Mouse (Mus musculus) CH12.LX (cell line): ENCODE measurements at regions not wholly inside any gene's neighbourhood (a gene's known extent, or its start where the extent isn't known, plus 50 kb on each side); places are given as distances from the start of the nearest gene placed in this dataset.

Experiments used
- CTCF ChIP-seq, 2 experiments: IDR thresholded peaks in 1 of 2; conservative IDR thresholded peaks in 1 of 2; 2 replicates each; pipeline ENCODE4 v1.5.1; 2011 to 2012; ENCODE audit warnings: low read depth in 2 of 2, low read length in 2 of 2, improper control_type of control experiment in 1 of 2, inconsistent platforms in 1 of 2, mild to moderate bottlenecking in 1 of 2, moderate library complexity in 1 of 2
- MAX ChIP-seq: IDR thresholded peaks from 2 replicates; pipeline ENCODE4 v1.6.1; 2011; ENCODE audit warnings: low read length, improper control_type of control experiment
- MAZ ChIP-seq: IDR thresholded peaks from 2 replicates; pipeline ENCODE4 v1.6.1; 2012; ENCODE audit warnings: low read depth, mild to moderate bottlenecking, inconsistent platforms, low read length, improper control_type of control experiment, moderate library complexity
- NELFE ChIP-seq: IDR thresholded peaks from 2 replicates; pipeline ENCODE4 v1.6.1; 2011; ENCODE audit warnings: low read depth, low read length, improper control_type of control experiment
- SMC3 ChIP-seq: IDR thresholded peaks from 2 replicates; pipeline ENCODE4 v1.6.1; 2011; ENCODE audit warnings: low read depth, low read length, improper control_type of control experiment
- ZC3H11A ChIP-seq: IDR thresholded peaks from 2 replicates; pipeline ENCODE4 v1.6.1; 2012; ENCODE audit warnings: low read depth, mild to moderate bottlenecking, inconsistent platforms, low read length, improper control_type of control experiment

DNA sequence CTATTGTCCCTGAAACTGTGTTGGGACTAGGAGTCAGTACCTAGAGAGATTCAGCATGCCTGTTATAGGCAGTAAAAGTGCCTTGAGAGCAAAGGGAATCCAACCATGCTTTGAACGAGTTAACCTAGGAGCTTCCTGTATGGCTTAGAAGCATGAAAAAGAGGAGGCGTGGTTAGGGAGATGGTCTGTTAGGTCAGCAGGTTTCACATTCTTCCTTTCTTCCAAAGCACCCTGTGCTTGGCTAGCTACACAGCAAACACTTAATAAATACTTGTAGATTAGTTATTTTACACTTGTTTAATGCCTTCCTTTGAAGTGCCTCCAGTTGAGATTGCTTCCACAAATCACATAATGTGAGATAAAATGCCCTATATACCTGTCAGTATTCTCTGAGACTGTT, 284.9 kb upstream of the Adgra3 start:
- TF ChIP-seq CTCF (conservative IDR thresholded peaks at IDR 0.05 in 1 of 2, IDR thresholded peaks at IDR 0.05 in 1 of 2; ENCODE audit: low read depth in 2 of 2, low read length in 2 of 2) = no peak
- no peak for TF ChIP-seq SMC3
- no peak for TF ChIP-seq NELFE
- TF ChIP-seq MAX = no peak
- no peak for TF ChIP-seq ZC3H11A
- TF ChIP-seq MAZ = no peak
